Mouse (Mus musculus) kidney, postnatal 4 days (tissue): ENCODE results near the gene Rhbdl3.

Experiments
- DNase-seq, 2 experiments: peaks; one replicate each; pipeline ENCODE4 v3.0.0; 2021; ENCODE audit warnings: mixed read lengths in 2 of 2

The Rhbdl3 gene

GRCm38 (mm10) chr11:80300551-80301315 is at the start of gene Rhbdl3:
Gene Rhbdl3, plus strand, starts transcription at chr11:80300912.
- DNase-seq = peak; percentile 74 to 81

DNA sequence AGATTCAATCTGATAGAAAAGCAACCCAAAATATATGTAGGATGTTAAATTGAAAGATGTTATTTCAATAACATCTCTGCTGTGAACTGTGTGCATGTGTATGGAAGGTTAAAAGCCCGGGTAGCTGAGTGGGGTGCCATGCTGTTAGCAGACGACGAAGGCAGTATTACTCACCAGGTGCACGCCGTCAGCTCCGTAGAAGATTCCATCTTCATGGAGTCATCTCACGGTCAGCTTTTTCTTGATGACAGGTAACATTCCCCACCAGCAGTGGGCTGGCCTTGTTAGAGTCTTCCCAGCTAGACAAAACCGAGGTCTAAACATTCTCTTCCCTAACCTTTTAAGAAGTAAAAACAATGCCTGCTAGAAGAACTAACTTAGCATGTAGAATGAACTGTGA is 36.6 kb upstream of the Rhbdl3 start:
- DNase-seq = no peak

GRCm38 (mm10) chr11:80271096-80271495 is 29.6 kb upstream of the Rhbdl3 start:
- DNase-seq = no peak

DNA sequence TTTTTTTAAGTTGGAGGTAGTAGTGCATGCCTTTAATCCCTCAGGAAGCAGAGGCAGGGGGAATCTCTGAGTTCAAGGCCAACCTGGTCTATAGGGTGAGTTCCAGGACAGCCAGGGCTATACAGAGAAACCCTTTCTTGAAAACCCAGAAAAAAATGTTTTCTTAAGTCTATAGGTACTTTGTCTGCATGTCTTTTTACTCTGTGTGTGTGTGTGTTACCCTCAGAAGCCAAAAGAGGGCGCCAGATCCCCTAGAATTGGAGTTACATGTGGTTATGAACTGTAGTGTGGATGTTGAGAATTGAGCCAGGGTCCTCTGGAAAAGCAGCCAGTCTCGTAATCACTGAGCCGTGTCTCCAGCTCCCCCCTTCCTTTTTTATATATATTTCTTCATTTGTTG is 25.7 kb upstream of the Rhbdl3 start:
- DNase-seq = no peak

GRCm38 (mm10) chr11:80278054-80278453 is 22.7 kb upstream of the Rhbdl3 start:
- no peak for DNase-seq

DNA sequence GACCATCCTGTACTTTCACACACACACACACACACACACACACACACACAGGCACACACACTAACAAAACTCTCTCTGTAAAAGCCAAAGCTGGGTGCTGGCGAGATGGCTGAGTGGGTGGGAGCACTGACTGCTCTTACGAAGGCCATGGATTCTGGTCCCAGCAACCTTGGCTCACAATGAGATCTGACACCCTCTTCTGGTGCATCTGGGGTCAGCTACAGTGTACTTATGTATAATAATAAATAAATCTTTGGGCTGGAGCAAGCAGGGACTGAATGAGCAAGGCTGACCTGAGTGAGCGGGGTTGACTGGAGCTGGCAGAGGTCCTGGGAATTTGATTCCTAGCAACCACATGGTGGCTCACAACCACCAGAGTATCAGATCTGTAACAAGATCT is 16.9 kb upstream of the Rhbdl3 start:
- peak; percentile 47 to 55 for DNase-seq

- no peak for DNase-seq
Observed at GRCm38 (mm10) chr11:80284641-80285040, 16.1 kb upstream of the Rhbdl3 start.

DNA sequence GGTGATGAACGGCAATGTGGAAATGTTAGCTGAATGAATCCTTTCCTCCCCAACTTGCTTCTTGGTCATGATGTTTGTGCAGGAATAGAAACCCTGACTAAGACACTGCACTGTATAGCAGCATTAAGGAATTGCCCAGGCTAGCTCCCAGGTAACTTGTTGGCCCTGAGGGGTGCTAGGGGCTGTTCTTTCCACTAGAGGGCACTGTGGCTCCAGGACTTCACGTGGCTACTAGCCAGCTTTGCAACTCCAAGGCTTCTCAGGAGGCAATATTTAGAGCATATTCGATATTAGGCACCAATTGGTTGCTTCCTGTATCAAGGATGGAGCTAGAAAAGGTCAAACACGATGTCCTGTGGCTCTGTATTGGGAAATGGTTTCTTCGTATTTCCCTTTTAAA is 13.6 kb upstream of the Rhbdl3 start:
- DNase-seq = peak; percentile 80 to 82

DNA sequence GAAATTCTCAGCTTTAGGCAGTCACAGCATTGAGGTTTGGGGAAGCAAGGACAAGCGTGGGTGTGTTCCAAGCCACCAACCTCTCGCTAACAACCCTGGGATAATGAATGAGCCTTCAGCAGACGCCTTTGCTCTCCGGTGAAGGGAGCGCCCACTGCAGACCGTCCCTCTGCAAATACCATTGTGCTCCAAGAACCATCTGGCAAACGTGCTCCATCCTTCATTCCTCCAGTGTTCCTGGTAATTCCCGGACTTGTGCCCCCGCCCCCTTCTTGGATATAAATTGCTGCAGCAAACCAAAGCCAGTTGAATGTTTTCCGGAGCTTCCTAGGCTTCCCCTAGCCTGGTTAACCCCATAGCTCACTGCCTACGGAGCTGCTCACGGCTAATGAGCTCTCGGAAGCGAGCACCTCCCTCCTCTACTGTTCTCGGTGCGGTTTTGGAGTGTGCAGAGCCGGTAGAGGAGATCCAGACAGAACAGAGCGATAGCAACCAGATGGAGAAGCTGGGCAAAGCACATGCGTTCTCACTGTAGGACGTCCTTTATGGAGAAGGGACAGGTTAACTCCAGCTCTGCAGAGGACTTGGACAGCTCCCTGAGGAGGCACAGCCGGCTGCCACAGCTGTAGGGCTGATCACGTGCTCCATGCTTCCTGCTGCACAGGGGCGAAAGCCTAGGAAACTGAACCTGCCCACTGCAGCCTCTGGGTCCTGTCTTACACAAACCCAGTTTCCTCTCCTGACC is 10.8 kb upstream of the Rhbdl3 start:
- peak; percentile 81 to 85 for DNase-seq

DNA sequence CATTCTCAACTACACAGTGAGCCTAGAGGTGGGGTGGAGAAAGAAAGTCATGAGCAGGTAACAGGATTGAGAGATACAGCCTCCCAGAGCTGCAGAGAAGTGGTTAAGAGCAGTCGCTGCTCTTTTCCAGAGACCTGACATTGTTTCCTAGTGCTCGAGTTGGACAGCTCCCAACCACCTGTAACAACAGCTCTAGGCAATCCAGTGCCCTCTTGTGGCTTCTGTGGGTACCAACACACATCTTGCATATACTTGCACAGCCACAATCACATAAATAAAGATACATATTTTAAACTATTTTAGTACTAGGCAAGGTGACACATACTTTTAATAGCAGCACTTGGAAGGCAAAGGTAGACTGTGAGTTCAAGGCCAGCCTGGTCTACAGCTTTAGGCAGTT is 9.7 kb upstream of the Rhbdl3 start:
- peak in 1 of 2 experiments; percentile 15 for DNase-seq

GRCm38 (mm10) chr11:80292463-80292862 is 8.2 kb upstream of the Rhbdl3 start:
- no peak for DNase-seq

- peak; percentile 30 to 52 for DNase-seq
Observed at GRCm38 (mm10) chr11:80295066-80295465, 5.6 kb upstream of the Rhbdl3 start.

DNA sequence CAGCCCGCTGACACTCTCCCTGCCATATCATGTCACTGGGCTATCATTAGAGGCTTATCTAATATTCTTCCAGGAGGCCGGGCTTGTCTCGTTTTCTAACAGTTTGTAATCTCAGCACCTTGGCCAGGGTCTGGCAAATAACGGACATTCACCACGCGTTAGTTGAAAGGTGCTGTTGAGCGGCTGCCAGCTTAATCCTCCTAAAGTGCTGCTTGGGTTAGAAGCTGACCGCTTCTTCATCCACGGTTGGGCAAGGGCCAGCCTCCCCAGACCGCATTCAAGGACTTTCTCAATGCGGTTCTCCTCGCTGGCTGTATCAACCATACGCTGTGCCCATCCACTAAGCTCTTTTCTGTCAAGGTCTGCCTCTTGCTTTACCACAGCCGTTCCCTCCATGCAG is 4.9 kb upstream of the Rhbdl3 start:
- peak; percentile 26 to 35 for DNase-seq

GRCm38 (mm10) chr11:80299513-80300235 is 1.0 kb upstream of the Rhbdl3 start:
- DNase-seq = no peak

- peak; percentile 74 to 83 for DNase-seq
Observed at GRCm38 (mm10) chr11:80301316-80302045, 769 bp downstream of the Rhbdl3 start.

DNA sequence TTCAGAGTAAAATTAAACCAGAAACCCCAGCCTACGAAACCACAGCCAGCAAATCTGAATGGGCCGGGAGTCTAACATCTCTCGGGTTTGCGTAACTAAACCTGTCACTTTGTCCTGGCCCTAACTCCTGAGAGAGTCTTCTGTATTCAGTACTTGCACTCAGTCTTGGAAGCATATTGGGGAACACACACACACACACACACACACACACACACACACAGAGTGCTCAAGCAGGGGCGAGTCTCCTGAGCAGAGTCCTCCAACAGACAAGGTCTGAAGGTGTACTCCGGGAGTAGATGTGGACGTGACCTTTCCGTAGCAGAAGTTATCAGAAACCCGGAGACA is 1.3 kb downstream of the Rhbdl3 start:
- DNase-seq = no peak

- DNase-seq = peak; percentile 83 to 85
Observed at GRCm38 (mm10) chr11:80302536-80302935, 1.8 kb downstream of the Rhbdl3 start.

DNA sequence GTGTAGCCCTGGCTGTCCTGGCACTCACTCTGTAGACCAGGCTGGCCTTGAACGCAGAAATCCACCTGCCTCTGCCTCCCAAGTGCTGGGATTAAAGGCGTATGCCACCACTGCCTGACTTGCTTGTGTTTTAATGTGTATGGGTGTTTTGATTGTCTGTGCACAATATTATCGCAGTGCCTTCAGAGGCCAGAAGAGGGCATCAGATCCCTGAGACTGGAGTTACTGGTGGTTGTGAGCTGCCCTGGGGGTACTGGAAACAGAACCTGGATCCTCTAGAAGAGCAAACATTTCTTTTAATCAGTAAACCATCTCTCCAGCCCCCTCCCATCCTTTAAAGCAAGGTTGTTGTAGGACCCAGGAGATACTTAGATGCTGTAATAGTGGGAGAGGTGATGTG is 3.0 kb downstream of the Rhbdl3 start:
- no peak for DNase-seq

DNA sequence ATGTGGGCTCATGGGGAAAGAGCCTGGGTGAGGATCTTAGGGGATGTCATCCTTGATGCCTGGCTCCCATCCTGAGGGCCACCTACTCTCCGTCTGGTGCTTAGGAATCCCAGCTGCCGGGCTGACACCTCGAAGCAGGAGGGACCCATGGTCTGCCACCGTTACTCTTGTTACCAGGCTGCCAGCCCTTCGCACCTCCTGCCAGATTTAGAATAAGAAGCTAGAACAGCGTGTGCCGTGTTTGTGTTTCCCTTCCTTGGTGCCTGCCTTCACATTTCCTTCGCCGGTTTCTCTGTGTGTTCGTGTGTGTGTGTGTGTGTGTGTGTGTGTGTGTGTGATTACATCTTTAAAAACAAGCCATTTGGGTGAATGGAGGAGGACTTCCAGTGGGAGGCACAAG is 4.1 kb downstream of the Rhbdl3 start:
- no peak for DNase-seq

- no peak for DNase-seq
Observed at GRCm38 (mm10) chr11:80308537-80308936, 7.8 kb downstream of the Rhbdl3 start.

DNA sequence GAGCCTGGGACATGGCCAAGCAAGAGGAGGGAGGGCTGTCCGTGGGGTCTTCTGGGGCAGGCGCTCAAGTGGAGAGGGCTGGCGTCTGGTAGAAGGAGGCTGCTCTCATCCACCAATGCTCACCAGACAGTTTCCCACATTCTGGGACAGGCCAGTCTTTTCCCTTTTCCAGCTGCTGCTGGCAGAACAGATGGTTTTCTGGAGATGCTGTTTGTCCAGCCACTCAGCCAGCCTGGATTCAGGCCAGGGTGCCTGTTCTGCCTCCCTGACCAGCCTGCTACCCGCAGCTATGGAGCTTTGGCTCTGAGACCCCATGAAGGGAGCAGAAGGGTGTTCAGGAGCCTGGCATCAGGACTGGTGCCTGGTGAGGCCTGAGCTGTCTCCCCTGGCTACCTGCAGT is 10.6 kb downstream of the Rhbdl3 start:
- DNase-seq = no peak

DNA sequence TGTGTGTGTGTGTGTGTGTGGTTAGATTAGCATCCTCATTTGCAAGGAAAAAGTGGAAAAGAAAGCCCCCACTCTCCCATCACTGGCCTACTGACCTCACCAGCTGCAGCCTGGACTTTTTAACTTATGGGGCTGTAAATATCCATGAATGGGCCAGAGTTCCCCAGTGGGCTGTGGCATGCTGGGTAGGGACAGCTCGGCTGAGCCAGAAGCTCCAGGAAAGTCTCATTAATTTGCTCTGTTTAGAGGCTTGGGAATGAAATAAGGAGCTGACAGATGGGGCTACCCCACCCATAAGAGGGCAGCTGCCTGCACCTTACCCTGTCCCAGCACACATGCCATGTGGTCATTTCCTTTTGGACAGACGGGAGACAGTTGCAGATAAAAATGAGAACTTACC is 11.3 kb downstream of the Rhbdl3 start:
- no peak for DNase-seq

DNA sequence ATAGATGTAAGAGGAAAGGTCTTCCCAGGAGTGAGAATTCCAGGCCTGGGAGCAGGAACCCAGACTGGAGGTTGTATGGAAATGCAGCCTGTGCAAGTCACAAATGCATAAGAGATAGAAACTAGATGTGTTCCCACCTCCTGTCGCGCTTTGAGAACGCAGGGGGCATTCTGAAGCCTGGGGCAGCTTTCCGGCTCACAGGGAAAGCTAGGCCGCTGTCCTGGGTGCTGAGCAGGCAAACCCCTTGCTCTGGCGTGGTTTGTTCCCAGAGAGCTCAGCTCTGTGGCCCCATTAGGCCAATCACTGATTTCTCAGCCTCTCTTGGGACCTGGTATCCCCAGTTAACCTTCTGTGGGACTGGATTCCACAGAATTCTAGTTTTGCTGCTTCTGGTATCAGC is 11.9 kb downstream of the Rhbdl3 start:
- DNase-seq = peak; percentile 70 to 74
